Mouse (Mus musculus) bone marrow, adult 2 months (tissue): Measurements from ENCODE around the gene Slpi.

Source experiments
- CTCF ChIP-seq: fragments of 200-500 bp; IDR thresholded peaks from 2 replicates; pipeline ENCODE4 v1.5.1; 2011; ENCODE audit warnings: low read length, control low read depth; ENCODE audit not compliant: control insufficient read depth, insufficient read depth
- POLR2A ChIP-seq: fragments of 200-500 bp; IDR thresholded peaks from 2 replicates; pipeline ENCODE4 v1.6.1; 2011; ENCODE audit warnings: low read depth, mild to moderate bottlenecking, control low read depth, low read length, borderline replicate concordance; ENCODE audit not compliant: control insufficient read depth

GRCm38 (mm10) chr2:164405519-164405918, 16.6 kb upstream of the Slpi start:
- TF ChIP-seq CTCF = no peak
- TF ChIP-seq POLR2A = no peak
